Mouse (Mus musculus): ENCODE results near the gene Rasgrp2.

Gene Rasgrp2

DNA sequence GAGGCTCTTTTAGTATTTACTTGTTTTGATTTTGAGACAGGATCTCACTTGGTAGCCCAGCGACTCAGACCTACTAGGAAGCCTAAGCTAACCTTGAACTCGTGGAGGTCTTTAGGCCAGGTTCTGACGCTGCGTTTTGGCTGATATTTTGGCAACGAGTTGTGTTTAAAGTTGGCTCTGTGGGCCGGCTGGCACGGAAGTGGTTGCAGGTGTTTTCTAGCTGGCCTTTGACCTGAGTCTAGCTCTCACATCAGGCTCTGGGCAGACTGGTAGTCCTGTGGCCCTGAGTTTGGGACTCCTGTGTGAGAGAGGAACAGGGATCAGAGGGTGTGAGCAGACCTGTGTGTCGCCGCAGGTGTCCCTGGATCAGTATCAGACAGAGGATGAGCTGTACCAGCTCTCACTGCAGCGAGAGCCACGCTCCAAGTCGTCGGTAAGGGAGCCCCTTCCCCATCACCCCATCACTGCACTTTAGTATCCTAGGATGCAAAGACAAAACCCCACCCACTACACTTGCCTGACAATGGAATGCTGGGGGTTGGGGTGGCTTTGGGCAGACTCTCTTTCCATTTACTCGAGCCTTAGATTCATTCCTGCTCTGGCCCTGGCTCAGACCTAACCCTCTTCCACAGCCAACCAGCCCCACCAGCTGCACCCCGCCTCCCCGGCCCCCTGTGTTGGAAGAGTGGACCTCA, 8.8 kb downstream of the Rasgrp2 start:
- DNase-seq (ENCODE audit: low spot score) = no peak

DNA sequence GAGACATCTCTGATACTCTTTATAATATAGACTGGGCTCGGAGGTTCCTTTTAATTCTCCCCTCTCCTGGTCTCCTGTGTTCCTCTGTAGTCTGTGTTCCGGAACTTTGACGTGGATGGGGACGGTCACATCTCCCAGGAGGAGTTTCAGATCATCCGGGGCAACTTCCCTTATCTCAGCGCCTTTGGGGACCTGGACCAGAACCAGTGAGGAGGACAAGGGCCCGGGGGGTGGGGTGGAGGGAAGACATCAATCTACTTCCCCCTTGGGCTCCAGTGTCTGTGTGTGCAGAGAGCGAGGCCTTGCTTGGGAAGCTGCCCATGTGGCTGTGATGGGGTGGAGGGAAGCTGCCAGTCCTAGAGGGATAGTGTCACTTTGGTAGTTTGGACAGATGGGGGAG, 9.6 kb downstream of the Rasgrp2 start:
- no peak for DNase-seq (ENCODE audit: low spot score)

DNA sequence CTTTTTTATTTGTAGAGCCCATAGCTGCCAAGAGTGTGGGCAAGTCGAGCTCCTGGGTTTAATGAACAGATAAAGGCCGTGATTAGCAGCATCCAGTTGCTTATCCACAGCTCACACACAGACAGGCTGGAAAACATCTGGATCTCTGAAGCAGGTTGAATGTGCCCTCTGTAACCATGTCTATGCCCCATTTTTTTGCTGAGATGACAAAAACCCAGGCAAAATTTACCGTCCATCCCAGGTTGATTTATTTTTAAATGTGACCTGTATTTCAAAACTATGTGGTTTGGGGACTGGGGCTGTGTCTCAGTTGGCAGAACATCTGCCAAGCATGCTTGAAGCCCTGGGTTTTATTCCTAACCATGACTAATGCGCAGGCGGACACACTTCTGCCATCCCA, 10.0 kb downstream of the Rasgrp2 start:
- no peak for DNase-seq (ENCODE audit: low spot score)

DNA sequence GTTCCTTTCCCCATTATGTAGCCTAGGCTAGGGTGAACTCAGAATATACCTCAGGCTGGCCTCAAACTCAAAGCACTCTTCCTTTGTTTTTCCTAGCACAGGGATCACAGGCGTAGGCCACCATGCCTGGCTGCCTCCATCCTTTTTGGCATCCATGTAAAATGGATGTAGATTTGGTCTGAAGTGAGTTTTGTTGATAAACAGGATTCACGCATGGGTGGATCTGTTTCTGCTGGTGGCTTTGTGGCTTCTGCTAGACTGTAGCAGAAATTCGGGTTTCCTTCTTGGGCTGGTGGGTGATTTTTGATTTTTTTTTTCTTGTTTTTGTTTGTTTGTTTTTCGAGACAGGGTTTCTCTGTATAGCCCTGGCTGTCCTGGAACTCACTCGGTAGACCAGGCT, 10.8 kb downstream of the Rasgrp2 start:
- no peak for DNase-seq (ENCODE audit: low spot score)

DNA sequence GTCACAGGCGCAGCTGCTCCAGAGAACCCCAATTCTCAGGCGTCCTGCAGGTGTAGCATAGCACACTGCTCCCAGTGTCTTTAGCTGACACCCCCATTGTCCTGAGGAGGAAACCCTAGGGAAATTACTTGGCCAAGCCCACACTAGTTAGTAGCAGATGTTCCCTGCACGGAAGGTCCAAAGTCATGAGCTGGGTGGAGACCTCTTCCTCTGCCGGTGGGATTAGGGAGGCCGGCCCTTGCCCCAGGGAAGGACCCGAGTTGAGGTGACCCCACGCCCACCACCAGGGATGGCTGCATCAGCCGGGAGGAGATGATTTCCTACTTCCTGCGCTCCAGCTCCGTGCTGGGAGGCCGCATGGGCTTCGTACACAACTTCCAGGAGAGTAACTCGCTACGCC, 13.7 kb downstream of the Rasgrp2 start:
- no peak for DNase-seq (ENCODE audit: low spot score)

DNA sequence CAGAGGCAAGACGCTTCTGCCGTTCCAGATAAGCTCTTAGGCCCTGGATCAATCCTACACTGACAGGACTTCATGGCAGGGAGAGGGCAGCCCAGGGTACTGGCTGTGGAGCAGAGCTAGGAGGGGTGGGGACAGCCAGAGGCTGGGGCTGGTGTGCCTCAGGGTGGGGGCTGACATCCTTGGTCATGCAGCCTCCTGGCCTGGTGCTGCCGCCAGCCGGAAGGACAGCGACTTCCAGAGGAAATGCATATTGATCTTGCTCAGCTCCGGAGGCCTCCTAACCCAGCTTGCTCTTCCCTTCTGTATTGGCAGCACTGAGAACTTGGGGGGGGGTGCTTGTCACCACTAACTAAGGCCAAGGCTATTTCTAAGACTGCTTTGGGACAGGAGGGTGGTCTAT, 16.3 kb downstream of the Rasgrp2 start:
- no peak for DNase-seq (ENCODE audit: low spot score)

DNA sequence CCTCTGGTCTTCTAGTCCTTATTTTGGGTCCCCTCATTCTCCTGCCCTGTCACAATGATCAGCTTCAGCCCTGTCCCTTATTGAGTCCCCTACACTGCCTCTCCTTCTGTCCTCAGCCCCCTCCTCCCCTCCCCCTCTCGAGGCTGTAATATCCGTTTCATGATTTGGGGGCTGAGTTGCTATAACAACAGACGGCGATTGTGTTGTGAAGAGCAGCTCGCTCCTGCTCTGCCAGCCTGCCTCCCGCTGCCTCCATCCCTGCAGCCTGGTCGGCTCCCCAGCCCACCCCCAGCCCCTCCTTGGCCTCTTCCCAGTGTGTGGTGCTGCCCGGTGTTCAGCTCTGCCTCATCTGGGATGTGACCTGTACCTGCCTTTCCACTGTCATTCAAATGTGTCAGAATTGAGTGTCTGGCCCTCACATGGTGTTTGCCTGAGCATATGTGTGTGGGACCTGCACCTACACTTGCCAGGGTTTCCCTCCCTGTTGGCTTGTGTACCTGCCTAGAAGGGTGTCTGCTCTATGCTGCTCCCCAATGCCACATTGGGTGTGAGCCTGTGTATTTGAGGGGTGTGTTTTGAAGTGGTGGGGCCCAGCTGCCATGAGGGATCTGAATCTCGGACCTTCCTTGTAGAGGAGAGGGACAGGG, 17.1 kb downstream of the Rasgrp2 start:
- no peak for DNase-seq (ENCODE audit: low spot score)

DNA sequence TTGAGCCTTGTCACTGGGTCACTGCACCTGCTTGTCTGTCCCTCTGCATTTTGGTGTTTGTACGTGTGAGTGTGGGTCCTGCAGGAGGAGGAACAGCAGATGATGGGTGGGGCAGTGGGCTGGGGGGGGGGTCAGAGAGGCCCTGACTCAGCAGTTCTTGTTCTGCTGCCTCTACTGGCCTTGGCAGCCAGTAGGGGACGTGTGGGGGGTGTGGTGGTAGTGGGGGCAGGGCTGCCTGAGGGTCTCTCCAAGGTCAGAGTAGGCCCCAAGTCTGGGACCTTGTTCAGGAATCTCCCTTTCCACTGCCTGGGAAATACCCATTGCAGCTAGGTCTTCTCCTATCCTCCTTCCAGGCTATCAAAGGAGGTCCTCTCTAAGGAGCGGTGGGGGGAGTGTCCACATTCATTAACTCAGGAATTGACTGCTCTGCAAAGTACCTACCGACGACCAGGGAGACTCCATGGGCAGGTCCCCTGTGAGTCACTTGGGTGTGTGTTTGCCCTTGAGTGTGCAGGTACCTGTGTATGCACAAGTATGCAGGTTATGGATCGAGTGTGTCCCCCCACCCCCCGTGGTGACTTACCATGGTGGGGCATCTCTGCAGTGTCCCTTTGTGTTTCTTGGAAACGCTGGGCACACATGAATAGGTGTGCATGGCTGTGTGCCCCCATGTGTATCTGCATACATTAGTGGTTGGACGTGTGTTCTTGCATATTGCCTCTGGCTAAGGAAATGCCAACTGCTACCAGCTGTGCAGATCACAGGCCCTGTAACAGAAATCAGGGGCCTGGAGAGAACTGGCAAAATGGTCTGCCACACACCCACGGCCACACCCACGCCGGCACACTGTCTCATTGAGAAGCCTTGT, 18.0 kb downstream of the Rasgrp2 start:
- no peak for DNase-seq (ENCODE audit: low spot score)

DNA sequence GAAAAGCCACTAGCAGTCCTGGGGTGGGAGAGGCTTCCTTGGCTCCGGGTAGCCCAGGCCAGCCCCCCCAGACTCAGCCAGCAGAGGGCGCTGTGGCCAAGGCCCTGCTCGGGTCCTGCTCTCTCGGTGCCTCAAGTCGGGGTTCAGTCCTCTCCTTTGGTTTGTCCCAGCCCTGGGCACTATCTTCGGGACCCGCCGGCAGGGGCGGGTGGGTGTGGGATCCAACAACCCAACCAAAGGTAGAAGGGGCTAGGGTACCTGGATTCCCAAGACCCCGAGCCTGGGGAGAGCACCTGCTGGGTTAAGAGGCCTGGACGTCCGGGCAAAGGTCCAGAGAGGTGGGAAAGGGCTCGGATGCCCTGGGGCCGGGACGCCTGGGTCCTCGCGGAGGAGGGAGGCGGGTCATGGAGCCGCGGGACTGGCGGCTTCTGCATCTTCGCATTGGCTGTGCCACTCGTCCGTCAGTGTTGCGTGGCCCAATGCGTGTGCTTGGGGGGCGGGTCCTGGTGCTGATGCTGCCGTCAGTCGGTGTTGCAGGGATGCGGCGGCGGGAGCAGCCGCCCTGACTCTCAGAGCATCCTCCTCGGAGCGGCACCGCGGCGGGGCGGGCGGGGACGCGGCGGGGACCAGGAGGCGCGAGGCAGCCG, 19.2 kb downstream of the Rasgrp2 start, which contains the start of gene Nrxn2:
Gene Nrxn2 (plus strand): TSS at position 499 of the 647 bp plus-strand sequence.
- DNase-seq (ENCODE audit: low spot score) = peak; percentile 84

DNA sequence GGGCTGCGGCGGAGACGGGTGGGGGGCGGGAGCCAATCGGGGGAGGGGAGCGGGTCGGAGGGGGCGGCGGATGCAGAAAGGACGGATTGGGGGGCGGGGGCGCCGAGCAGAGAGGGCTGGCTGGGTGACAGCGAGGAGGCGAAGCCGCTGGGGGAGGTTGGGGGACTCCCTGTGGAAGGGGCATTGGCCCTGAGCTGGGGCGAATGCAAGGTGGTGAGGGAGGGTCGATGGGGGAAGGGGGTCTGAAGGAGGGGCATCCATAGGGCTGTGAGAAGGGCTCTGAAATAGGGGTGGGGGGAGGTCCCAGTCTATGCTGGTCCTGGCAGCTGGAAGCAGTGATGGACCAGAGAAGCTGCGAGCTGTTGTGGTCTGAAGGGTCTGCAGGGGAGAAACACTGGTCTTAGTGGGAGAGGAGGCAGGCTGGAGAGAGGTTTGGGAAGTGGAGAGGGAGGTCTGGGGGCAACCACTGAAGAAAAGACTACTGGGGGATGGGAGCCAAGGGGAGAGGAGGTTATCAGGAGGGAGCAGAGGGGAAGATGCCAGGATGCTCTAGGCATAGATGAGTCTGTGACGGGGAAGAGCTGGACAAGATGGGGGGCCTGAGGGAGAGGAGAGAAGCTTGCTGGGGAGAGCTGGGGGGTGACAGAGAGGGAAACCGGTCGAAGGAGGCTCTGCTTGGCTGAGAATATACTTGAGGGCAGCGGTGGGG, 20.0 kb downstream of the Rasgrp2 start:
- no peak for DNase-seq (ENCODE audit: low spot score)

DNA sequence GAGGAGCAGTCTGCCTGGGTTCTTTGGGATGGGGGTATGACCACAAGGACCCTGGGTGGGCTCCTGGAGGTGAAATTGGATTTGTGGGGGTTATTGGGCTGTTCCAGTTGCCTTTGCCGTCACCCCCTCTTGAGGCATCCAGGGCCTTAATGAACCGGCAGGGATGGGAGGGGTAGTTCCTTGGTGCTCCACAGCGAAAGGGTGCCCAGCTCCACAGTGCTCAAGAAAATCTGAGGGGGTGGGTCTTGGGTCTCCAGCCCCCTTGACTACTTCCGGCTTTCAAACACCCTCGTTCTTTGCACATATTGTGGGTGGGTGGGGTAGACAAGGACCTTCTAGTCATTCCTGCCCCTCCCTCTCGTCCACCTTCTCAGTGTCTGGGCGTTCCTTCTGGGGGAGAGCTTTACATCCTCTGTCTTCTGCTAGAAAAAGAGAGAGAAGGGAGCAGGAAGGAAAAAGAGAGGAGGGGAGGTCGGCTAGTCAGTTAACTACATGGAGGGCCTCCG, 20.7 kb downstream of the Rasgrp2 start:
- no peak for DNase-seq (ENCODE audit: low spot score)

DNA sequence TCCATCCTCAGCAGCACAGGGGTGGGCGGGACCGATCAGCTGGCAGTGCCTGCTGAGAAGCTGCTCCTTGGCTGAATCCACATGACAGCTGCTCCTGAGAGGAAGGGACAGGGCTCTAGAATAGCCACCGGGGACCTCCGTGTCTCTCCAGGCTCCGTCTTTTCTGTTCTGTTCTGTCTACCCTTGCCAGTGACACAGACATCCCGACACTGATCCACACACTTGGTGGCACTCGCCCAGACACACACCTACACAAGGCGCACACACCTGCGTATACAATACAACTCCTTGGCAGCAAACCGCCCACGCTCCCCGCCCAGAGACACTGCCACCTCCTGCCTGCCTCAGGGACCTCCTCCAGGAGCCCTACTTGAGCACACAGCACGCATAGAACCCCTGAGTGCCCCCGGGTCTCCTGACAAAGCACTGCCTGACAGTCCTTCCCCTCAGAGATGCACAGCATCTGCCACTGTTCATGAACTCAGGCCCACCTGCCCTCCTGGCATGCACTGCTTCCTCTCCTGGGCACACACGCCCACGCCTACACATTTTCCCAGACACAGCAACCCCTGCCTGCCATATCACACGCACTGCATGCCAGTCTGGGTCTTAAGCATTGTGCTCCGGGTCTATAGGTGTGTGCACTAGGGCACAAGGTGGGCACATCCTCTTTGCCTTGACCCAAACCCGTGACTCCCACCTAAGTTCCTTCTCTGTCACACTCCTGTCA, 21.5 kb downstream of the Rasgrp2 start:
- DNase-seq (ENCODE audit: low spot score) = no peak

DNA sequence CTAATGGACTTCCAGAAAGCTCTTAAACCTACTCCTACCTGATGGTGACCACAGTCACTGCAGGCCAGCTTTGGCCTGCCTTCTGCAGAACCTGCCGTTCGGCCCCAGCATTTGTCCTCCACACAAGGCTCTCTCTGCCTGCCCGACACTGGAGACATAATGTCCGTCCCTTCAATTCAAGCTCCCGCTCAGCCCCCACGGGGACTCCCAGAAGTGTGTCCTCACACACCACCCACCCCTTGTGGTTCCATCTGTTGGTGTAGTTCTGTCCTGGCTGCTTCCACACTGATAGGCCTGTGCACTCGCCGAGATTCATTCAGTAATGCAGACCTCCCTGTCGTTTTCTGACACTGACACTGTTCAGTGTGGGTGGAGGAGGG, 22.1 kb downstream of the Rasgrp2 start:
- no peak for DNase-seq (ENCODE audit: low spot score)

DNA sequence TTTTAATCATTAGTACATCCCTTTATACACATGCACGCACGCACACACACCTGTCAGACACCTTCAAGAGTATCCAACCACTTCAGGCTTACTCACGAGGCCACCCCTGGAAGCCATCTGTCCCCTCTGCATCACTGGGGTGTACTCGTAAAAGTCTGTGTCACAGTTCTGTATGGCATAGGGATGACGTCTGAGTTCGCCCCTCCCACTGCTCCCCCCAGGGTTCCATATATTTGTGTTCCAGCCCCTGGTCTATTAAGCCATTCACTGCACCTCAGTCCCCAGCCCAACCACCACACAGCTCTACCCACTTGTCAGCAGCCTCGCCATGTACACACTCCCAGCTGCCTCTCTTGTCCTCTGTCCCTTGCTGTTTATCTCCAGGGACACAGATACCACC, 22.9 kb downstream of the Rasgrp2 start:
- no peak for DNase-seq (ENCODE audit: low spot score)

DNA sequence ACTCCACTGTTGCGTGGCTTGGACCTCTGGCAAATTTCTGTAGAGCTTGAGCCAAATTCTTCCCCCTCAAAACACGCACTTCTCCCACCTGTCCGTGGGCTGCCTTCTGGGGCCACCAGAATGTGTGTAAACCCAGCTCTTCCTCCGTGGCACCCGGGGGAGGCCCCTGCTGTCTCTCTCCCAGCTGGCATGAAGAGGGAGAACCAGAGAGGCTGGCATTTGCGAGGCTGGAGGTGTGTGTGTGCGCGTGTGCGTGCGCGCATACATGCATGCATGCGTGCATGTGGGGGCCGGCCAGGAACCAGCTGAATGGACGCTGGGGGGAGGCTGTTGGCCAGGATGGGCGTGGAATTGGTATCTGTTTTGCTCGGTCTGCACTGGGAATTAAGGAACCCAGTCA, 24.1 kb downstream of the Rasgrp2 start:
- no peak for DNase-seq (ENCODE audit: low spot score)

DNA sequence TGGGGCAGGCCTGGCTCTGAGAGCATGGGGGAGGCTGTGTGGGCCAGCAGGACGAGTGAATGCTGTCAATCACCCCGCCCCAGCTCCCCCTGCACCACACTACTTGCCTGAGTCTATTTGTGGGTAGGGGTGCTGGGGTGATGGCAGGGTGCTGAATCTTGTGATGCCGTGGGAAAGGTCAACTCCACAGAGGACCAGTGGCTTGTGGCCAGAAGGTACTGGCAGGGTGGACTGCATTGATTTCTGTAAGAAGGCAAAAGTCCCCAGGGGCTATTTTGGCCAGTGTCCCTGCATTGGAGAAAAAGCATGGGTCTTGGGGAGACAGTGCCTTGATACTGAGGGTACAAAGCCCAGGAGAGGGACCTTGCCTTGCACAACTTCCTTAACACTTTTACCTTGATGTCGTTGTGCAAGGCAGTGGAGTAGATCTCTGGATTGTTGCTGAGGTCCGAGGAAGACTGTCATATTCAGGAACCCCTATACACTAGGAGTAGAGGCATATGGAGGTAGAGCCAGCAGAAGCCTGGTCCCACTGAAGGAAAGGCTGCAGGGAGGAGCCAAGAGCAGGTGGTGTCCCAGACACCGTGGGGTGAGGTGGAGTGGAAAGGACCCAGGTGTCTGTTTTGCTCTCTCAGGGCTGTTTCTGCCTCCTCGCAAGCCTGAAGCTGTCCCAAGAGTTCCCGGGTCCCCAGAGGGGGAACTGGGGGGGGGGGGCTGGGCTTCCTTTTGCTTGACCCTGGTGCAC, 25.2 kb downstream of the Rasgrp2 start:
- no peak for DNase-seq (ENCODE audit: low spot score)

DNA sequence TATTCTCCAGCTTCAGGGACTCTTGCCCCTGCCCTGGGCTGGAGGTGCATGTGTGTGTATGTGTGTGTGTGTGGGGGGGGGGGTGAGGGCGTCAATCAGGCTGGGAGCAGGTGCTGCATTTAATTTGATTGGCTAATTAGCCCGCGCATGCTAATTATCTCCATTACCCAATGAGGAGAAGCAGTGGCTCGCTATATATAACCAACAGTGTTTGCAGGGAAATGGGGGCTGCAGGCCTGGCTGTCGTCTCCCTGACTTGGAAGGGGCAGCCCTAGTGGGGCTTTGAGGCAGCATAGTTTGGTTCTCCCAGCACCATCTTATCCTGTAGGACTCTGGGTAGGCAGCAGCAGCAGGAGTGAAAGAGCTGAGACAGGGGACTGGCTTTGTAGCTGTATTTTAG, 26.5 kb downstream of the Rasgrp2 start:
- DNase-seq (ENCODE audit: low spot score) = no peak

DNA sequence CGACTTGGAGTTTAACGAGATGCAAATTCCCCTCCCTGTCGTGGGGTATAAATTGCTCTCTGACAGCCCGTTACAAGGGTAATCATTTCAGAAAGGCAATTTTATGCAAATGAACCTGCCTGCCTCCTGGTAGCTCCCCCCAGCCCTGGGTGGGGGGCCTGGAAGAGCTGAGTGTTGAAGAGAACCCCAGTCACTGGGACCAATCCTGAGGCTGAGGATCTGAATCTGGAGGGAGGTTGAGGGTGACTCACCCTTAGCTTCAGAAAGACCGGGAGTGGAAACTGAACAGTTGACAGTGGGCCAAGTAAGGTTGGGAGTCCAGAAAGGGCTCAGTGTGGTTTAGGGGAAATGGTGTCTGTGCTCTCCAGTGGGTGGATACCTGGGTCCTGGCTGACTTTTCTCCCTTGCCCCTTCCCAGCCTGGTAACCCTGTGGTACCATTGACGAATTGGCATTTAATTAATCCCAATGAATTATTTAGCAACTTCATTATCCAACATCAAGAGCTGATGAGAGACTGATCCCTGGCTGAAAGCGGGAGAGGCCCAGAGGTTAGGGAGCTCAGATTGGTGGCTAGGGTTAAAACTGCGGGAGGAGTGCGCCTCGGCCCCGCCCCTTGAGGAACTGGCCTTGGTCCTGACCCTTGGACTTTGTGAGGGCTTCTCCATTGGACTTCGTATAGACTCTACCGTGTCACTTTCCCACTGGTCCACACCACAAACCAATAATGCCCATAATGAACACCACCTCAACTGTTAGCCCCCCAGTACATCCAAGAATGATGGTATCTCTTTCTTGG, 27.8 kb downstream of the Rasgrp2 start:
- DNase-seq (ENCODE audit: low spot score) = no peak

DNA sequence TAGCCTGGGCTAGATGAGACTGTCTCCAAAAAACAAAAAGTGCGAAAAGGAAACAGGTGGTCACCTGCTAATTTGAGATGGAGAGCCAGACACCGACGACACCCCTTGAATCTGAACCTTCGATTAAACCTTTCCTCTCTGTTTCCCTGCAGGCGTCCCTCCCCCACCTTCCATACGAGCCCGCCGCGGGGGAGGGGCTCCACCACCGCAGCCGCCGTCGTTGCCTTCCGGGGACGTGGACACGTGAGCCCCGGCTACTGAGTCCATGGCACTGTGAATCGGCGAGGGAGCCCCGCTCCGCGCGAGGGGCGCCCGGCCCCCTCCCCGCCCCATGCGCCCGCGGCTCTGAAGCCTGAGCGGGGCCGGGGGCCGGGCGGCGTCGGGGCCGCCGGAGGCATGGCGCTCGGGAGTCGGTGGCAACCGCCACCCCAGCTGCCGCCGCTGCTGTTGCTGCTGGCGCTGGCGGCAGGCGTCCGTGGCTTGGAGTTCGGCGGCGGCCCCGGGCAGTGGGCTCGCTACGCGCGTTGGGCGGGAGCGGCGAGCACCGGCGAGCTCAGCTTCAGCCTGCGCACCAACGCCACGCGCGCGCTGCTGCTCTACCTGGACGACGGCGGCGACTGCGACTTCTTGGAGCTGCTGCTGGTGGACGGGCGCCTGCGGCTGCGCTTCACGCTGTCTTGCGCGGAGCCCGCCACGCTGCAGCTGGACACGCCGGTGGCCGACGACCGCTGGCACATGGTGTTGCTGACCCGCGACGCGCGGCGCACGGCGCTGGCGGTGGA, 28.7 kb downstream of the Rasgrp2 start:
- DNase-seq (ENCODE audit: low spot score) = no peak
